Mouse (Mus musculus) limb, embryonic 13.5 days (tissue): ENCODE measurements around the gene Gstt2. TPM values are rescaled to one million over a fixed set of nuclear protein-coding genes. Genes with fewer than 3 reads are reported as not detected.
A peak's percentile ranks its signal among the peaks of the same experiment; 100 is the strongest.

Experiments used
- ATAC-seq: fragments of 200-750 bp; cut with Nextera tagmentation; 2 replicates; pipeline ENCODE4 v1.8.0; 2017; ENCODE audit warnings: low read depth, moderate number of reproducible peaks, moderate TSS enrichment; ENCODE audit not compliant: low FRiP score
- H3K27ac ChIP-seq: fragments of 300-500 bp; sonication (generic); 2 replicates; pipeline ENCODE4 v1.5.1; 2015; ENCODE audit warnings: inconsistent platforms, mild to moderate bottlenecking, moderate library complexity
- H3K27me3 ChIP-seq: fragments of 300-500 bp; sonication (generic); 2 replicates; pipeline ENCODE4 v1.6.1; 2015; ENCODE audit warnings: mild to moderate bottlenecking, inconsistent platforms
- H3K36me3 ChIP-seq: fragments of 300-500 bp; sonication (generic); 2 replicates; pipeline ENCODE4 v1.6.1; 2015; ENCODE audit warnings: inconsistent platforms, mild to moderate bottlenecking, moderate library complexity
- H3K4me1 ChIP-seq: fragments of 300-500 bp; sonication (generic); 2 replicates; pipeline ENCODE4 v1.6.1; 2015; ENCODE audit warnings: inconsistent platforms
- H3K4me2 ChIP-seq: fragments of 300-500 bp; sonication (generic); replicated peaks from 2 replicates; pipeline ENCODE4 v1.6.1; 2015; ENCODE audit warnings: inconsistent platforms, mild to moderate bottlenecking, moderate library complexity
- H3K4me3 ChIP-seq: fragments of 300-500 bp; sonication (generic); 2 replicates; pipeline ENCODE4 v1.5.1; 2015; ENCODE audit warnings: moderate library complexity, mild to moderate bottlenecking, inconsistent platforms
- H3K9ac ChIP-seq: fragments of 300-500 bp; sonication (generic); 2 replicates; pipeline ENCODE4 v1.6.1; 2015; ENCODE audit warnings: mild to moderate bottlenecking, inconsistent platforms
- H3K9me3 ChIP-seq: fragments of 300-500 bp; sonication (generic); 2 replicates; pipeline ENCODE4 v1.6.1; 2016; ENCODE audit warnings: inconsistent platforms
- WGBS: fragments of 180-500 bp; shearing (Covaris S2); methylation state at CpG from one replicate; pipeline ENCODE4 v1.1.7; 2015; 5-methylcytosine and 5-hydroxymethylcytosine counted together
- polyA plus RNA-seq: library from polyadenylated mRNA; unstranded; fragments of >200 nt; fragmentation: Nextera tagmentation; extraction: Ambion mirVana; gene quantifications from 2 replicates; pipeline ENCODE4 v1.2.1, GENCODE M21; 2015

Gstt2 gene
- polyA plus RNA-seq, 1 experiment from 2014 or later = 12.7 TPM

- Histone ChIP-seq H3K9ac (peak overlapping the region; percentile 55), H3K4me1 (peaks cover 39% of the 10 kb centered on the region), H3K9me3 (no peaks in the 10 kb centered on the region), H3K27me3 (peaks cover 20% of the 10 kb centered on the region), H3K27ac (peak overlapping the region; percentile 48; the same call in 1 of the 2 replicates), H3K4me2 (peak overlapping the region; percentile 76), H3K4me3 (peak overlapping the region; percentile 42), H3K36me3 (no peaks in the 10 kb centered on the region)
- no peak for ATAC-seq
- 3% methylated on average over 21 of the region's 21 CpGs for WGBS
Measured at GRCm38 (mm10) chr10:75834250-75834649, 3.0 kb downstream of the Gstt2 start.

GRCm38 (mm10) chr10:75833456-75834080 is 3.7 kb downstream of the Gstt2 start:
- 15% methylated on average over 21 of the region's 21 CpGs for WGBS
- no peak for ATAC-seq
- Histone ChIP-seq H3K36me3 (no peaks in the 10 kb centered on the region), H3K4me1 (peaks cover 37% of the 10 kb centered on the region), H3K4me2 (peak overlapping the region; percentile 76), H3K9ac (peak overlapping the region; percentile 55), H3K9me3 (no peaks in the 10 kb centered on the region), H3K27me3 (peaks cover 20% of the 10 kb centered on the region), H3K27ac (peak overlapping the region; percentile 48; the same call in 1 of the 2 replicates), H3K4me3 (peak overlapping the region; percentile 42)

- peaks cover 20% of the 10 kb centered on the region for H3K27me3 ChIP-seq
- H3K4me1 ChIP-seq = peaks cover 31% of the 10 kb centered on the region
- ATAC-seq = no peak
- no peaks in the 10 kb centered on the region for H3K9me3 ChIP-seq
- H3K4me2 ChIP-seq = no peak overlapping the region
- WGBS = 67% methylated on average over 13 of the region's 13 CpGs
- no peaks in the 10 kb centered on the region for H3K36me3 ChIP-seq
- H3K4me3 ChIP-seq = no peak overlapping the region
- H3K9ac ChIP-seq = no peak overlapping the region
- H3K27ac ChIP-seq = no peak overlapping the region
Measured at GRCm38 (mm10) chr10:75832272-75832895, 4.8 kb downstream of the Gstt2 start.

DNA sequence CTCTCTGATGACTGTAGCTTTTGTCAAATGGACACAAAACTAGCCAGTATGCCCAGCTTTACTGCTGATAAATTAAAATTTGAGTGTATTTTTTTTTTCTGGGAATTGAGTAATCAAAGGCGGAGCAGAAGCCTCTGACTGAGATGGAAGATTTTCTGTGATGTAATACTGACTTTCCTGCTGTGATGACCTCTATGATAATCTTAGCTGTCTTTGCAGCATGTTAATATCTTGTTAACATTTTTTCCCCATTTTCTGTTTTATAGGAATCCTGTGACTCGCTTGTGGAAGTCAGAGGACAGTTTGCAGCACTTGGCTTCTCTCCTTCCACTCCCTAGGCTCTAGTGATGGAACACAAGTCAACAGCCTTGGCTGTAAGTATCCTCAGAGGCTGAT is 7.0 kb downstream of the Gstt2 start:
- Histone ChIP-seq H3K9ac (no peak overlapping the region), H3K4me1 (peaks cover 19% of the 10 kb centered on the region; the same call in 1 of the 2 replicates), H3K27ac (no peak overlapping the region), H3K27me3 (peaks cover 20% of the 10 kb centered on the region), H3K36me3 (no peaks in the 10 kb centered on the region), H3K4me3 (no peak overlapping the region), H3K9me3 (no peaks in the 10 kb centered on the region), H3K4me2 (no peak overlapping the region)
- no peak for ATAC-seq
- 74% methylated on average over 2 of the region's 2 CpGs for WGBS

DNA sequence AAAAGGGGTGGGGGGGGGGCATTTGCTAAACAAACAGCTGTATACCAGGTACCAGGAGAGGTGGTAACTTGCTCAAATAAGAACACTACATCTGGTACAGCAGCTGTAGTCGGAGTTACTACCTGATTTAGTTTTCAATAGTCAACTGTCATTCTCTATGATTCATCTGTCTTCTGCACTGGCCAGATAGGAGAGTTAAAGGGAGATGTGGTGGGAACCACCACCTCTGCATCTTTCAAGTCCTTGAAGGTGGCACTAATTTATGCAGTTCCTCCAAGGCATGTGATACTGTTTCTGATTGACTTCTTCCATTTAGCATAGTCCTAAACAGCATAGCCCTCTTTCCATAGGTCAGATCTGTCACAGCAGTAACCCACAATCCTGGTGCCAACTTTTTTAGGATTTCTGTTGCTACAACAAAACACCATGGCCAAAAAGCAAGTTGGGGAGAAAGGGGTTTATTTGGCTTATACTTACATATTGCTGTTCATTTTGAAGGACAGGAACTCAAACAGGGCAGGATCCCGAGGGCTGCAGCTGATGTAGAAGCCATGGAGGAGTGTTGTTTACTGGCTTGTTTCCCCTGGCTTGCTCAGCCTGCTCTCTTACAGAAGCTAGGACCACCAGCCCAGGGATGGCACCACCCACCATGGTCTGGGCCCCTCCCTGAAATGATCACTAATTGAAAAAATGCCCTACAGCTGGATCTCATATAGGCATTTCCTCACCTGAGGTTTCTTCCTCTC is 7.5 kb downstream of the Gstt2 start:
- Histone ChIP-seq H3K4me1 (peaks cover 15% of the 10 kb centered on the region; the same call in 1 of the 2 replicates), H3K4me3 (no peak overlapping the region), H3K9me3 (no peaks in the 10 kb centered on the region), H3K4me2 (no peak overlapping the region), H3K9ac (no peak overlapping the region), H3K27ac (no peak overlapping the region), H3K36me3 (no peaks in the 10 kb centered on the region), H3K27me3 (peaks cover 20% of the 10 kb centered on the region)
- 76% methylated on average over 2 of the region's 2 CpGs for WGBS
- no peak for ATAC-seq

DNA sequence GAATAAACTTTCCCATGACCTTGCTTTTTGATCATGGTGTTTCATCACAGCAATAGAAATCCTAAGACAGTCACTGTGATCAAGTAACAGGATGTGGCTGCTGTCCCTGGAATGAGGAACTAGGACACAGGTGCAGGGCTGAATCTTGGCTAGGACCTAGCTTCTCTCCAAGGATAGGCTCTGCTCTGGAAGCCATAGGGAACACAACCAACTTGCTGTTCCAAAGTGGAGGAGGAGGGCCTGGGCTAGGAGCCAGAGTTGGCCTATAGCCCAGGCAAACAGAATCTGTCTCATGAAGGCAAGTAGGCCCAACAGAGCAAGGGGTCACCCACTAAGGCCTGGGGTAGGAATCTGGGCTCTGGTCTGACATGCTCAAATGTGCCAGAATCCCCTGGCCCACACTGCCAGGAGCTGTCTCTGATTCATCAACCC is 8.7 kb downstream of the Gstt2 start:
- H3K9me3 ChIP-seq = no peaks in the 10 kb centered on the region
- H3K4me2 ChIP-seq = no peak overlapping the region
- H3K4me1 ChIP-seq = peaks cover 10% of the 10 kb centered on the region; the same call in 1 of the 2 replicates
- no peaks in the 10 kb centered on the region for H3K36me3 ChIP-seq
- no peak overlapping the region for H3K4me3 ChIP-seq
- peaks cover 13% of the 10 kb centered on the region; the same call in 1 of the 2 replicates for H3K27me3 ChIP-seq
- no peak overlapping the region for H3K9ac ChIP-seq
- no peak for ATAC-seq
- H3K27ac ChIP-seq = no peak overlapping the region

- Histone ChIP-seq H3K4me2 (no peak overlapping the region), H3K27ac (no peak overlapping the region), H3K36me3 (no peaks in the 10 kb centered on the region), H3K9ac (no peak overlapping the region), H3K9me3 (no peaks in the 10 kb centered on the region), H3K4me3 (no peak overlapping the region), H3K27me3 (peaks cover 6% of the 10 kb centered on the region; the same call in 1 of the 2 replicates), H3K4me1 (peaks cover 6% of the 10 kb centered on the region; the same call in 1 of the 2 replicates)
- ATAC-seq = no peak
- WGBS = 86% methylated on average over 4 of the region's 4 CpGs
Measured at GRCm38 (mm10) chr10:75827668-75828360, 9.4 kb downstream of the Gstt2 start.

GRCm38 (mm10) chr10:75824530-75824929 is 12.7 kb downstream of the Gstt2 start:
- no peak overlapping the region for H3K27ac ChIP-seq
- 77% methylated on average over 4 of the region's 4 CpGs for WGBS
- ATAC-seq = no peak
- H3K9ac ChIP-seq = no peak overlapping the region
- H3K4me2 ChIP-seq = no peak overlapping the region
- H3K36me3 ChIP-seq = no peaks in the 10 kb centered on the region
- H3K4me1 ChIP-seq = peaks cover 6% of the 10 kb centered on the region; the same call in 1 of the 2 replicates
- no peaks in the 10 kb centered on the region for H3K27me3 ChIP-seq
- H3K9me3 ChIP-seq = no peaks in the 10 kb centered on the region
- no peak overlapping the region for H3K4me3 ChIP-seq

GRCm38 (mm10) chr10:75823782-75824181 is 13.4 kb downstream of the Gstt2 start:
- no peak overlapping the region for H3K9ac ChIP-seq
- 96% methylated on average over 1 of the region's 1 CpGs for WGBS
- no peaks in the 10 kb centered on the region for H3K9me3 ChIP-seq
- no peaks in the 10 kb centered on the region for H3K27me3 ChIP-seq
- peaks cover 6% of the 10 kb centered on the region; the same call in 1 of the 2 replicates for H3K4me1 ChIP-seq
- H3K4me3 ChIP-seq = no peak overlapping the region
- no peak for ATAC-seq
- H3K36me3 ChIP-seq = no peaks in the 10 kb centered on the region
- H3K27ac ChIP-seq = no peak overlapping the region
- no peak overlapping the region for H3K4me2 ChIP-seq

GRCm38 (mm10) chr10:75822443-75822842 is 14.8 kb downstream of the Gstt2 start, which contains the start of gene Gstt4:
Gene Gstt4 (minus strand): TSS chr10:75822543.
- no peak within 1 kb of the TSS for H3K4me3 ChIP-seq
- no peaks in the 10 kb centered on the region for H3K36me3 ChIP-seq
- H3K27ac ChIP-seq = no peak within 1 kb of the TSS
- H3K9me3 ChIP-seq = no peaks in the 10 kb centered on the region
- no peak within 1 kb of the TSS for H3K9ac ChIP-seq
- H3K27me3 ChIP-seq = no peaks in the 10 kb centered on the region
- 92% methylated on average over 2 of the region's 2 CpGs for WGBS
- ATAC-seq = no peak
- peaks cover 3% of the 10 kb centered on the region; the same call in 1 of the 2 replicates for H3K4me1 ChIP-seq
- H3K4me2 ChIP-seq = no peak within 1 kb of the TSS

DNA sequence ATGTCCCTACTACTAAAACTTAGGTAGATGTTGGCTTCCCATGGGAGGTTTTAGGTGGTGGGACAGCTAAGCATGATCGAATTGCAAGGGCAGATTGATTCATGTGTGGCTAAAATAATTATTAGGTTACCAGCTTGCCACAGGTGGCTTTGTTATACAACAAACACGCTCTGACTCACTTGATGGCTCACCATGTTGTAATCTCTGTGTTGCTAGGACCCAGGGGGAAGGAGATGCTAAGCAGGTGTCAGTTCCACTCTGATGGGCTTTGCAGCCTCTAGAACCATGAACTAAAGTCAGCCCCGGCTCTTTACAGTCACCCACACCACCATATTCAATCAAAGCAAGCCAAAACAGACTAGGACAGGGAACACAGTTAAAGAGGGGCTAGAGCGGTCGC is 17.3 kb downstream of the Gstt2 start:
- no peak overlapping the region for H3K9ac ChIP-seq
- no peak for ATAC-seq
- 82% methylated on average over 5 of the region's 5 CpGs for WGBS
- H3K4me1 ChIP-seq = no peaks in the 10 kb centered on the region
- H3K27me3 ChIP-seq = no peaks in the 10 kb centered on the region
- no peaks in the 10 kb centered on the region for H3K36me3 ChIP-seq
- H3K27ac ChIP-seq = no peak overlapping the region
- H3K4me2 ChIP-seq = no peak overlapping the region
- H3K9me3 ChIP-seq = no peaks in the 10 kb centered on the region
- H3K4me3 ChIP-seq = no peak overlapping the region

- no peaks in the 10 kb centered on the region for H3K4me1 ChIP-seq
- H3K36me3 ChIP-seq = no peaks in the 10 kb centered on the region
- WGBS = 63% methylated on average over 10 of the region's 10 CpGs
- no peak overlapping the region for H3K4me2 ChIP-seq
- no peak for ATAC-seq
- no peak overlapping the region for H3K4me3 ChIP-seq
- no peaks in the 10 kb centered on the region for H3K27me3 ChIP-seq
- H3K27ac ChIP-seq = no peak overlapping the region
- H3K9me3 ChIP-seq = no peaks in the 10 kb centered on the region
- no peak overlapping the region for H3K9ac ChIP-seq
Measured at GRCm38 (mm10) chr10:75818641-75819040, 18.6 kb downstream of the Gstt2 start.
